Mouse (Mus musculus) midbrain, embryonic 16.5 days (tissue): ENCODE measurements at regions not wholly inside any gene's neighbourhood (a gene's known extent, or its start where the extent isn't known, plus 50 kb on each side); places are given as distances from the start of the nearest gene placed in this dataset.

Experiments used
- ATAC-seq: fragments of 200-750 bp; cut with Nextera tagmentation; 2 replicates; pipeline ENCODE4 v1.8.0; 2017; ENCODE audit warnings: moderate TSS enrichment
- H3K27ac ChIP-seq: fragments of 300-500 bp; sonication (generic); 2 replicates; pipeline ENCODE4 v1.5.1; 2014; ENCODE audit warnings: mild to moderate bottlenecking, low read length, mixed read lengths
- H3K27me3 ChIP-seq: fragments of 300-500 bp; sonication (generic); 2 replicates; pipeline ENCODE4 v1.6.1; 2014; ENCODE audit warnings: low read depth, low read length, mixed read lengths; ENCODE audit not compliant: control insufficient read depth, insufficient read depth
- H3K36me3 ChIP-seq: fragments of 300-500 bp; sonication (generic); 2 replicates; pipeline ENCODE4 v1.6.1; 2014; ENCODE audit warnings: mild to moderate bottlenecking, low read length, moderate library complexity, mixed read lengths; ENCODE audit not compliant: control insufficient read depth, insufficient read depth
- H3K4me1 ChIP-seq: fragments of 300-500 bp; sonication (generic); 2 replicates; pipeline ENCODE4 v1.6.1; 2014; ENCODE audit warnings: mild to moderate bottlenecking, low read length, mixed read lengths; ENCODE audit not compliant: control insufficient read depth, insufficient read depth
- H3K4me2 ChIP-seq: fragments of 300-500 bp; sonication (generic); 2 replicates; pipeline ENCODE4 v1.6.1; 2014; ENCODE audit warnings: mild to moderate bottlenecking, low read length, mixed read lengths
- H3K4me3 ChIP-seq: fragments of 300-500 bp; sonication (generic); 2 replicates; pipeline ENCODE4 v1.5.1; 2014; ENCODE audit warnings: low read depth, mild to moderate bottlenecking, low read length, moderate library complexity, mixed read lengths
- H3K9ac ChIP-seq: fragments of 300-500 bp; sonication (generic); 2 replicates; pipeline ENCODE4 v1.6.1; 2014; ENCODE audit warnings: low read depth, low read length, mixed read lengths
- H3K9me3 ChIP-seq: fragments of 300-500 bp; sonication (generic); replicated peaks from 2 replicates; pipeline ENCODE4 v1.6.1; 2014; ENCODE audit warnings: mild to moderate bottlenecking, low read length, mixed read lengths; ENCODE audit not compliant: control insufficient read depth, poor library complexity, severe bottlenecking
- WGBS: fragments of 180-500 bp; shearing (Covaris S2); extraction: QIAGEN DNeasy Blood & Tissue Kit; methylation state at CpG from one replicate; pipeline ENCODE4 v1.1.7; 2014; 5-methylcytosine and 5-hydroxymethylcytosine counted together

- ATAC-seq = no peak
- Histone ChIP-seq H3K4me1 (no peaks in the 10 kb centered on the region; the same call in 1 of the 2 replicates), H3K4me2 (no peak overlapping the region), H3K27ac (no peak overlapping the region), H3K9me3 (no peaks in the 10 kb centered on the region), H3K36me3 (no peaks in the 10 kb centered on the region), H3K4me3 (no peak overlapping the region), H3K9ac (no peak overlapping the region), H3K27me3 (no peaks in the 10 kb centered on the region)
- WGBS = 74% methylated on average over 7 of the region's 7 CpGs
Measured at GRCm38 (mm10) chr4:62823082-62823481, 142.3 kb upstream of the Zfp618 start.

DNA sequence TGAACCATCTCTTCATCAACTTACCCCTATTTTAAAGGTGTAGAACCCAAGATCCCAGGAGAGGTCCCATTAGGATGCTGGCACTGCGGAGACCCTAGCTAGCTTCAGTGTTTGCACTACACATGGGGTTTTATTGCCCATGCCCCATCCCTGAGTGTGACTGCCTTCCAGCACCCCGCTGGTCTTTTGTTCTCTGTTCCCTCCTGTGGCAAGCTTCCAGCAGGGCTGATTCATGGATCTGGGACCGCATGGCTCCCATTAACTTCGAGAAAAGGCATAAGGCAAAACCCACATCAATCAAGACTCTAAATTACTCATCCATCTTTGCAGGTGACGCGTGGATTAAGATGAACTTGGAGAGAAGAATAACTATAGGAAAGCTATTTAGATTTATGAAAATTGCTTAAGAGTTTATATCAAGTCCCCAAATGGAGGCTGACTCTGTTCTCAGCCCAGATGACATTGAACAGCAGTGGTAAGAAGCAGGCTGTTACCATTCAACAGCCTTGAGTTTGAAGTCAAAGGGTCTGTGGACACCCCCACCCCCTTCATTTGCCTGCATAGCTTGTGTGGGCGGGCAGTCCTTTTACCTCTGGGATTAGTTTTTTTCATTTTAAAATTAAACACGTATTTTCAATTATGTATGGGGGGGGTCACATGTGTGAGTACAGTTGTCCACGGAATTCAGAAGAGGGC is 141.7 kb upstream of the Zfp618 start:
- H3K9me3 ChIP-seq = no peaks in the 10 kb centered on the region
- ATAC-seq = no peak
- no peak overlapping the region for H3K27ac ChIP-seq
- 48% methylated on average over 9 of the region's 9 CpGs for WGBS
- no peak overlapping the region for H3K9ac ChIP-seq
- H3K4me2 ChIP-seq = no peak overlapping the region
- no peaks in the 10 kb centered on the region; the same call in 1 of the 2 replicates for H3K4me1 ChIP-seq
- no peak overlapping the region for H3K4me3 ChIP-seq
- no peaks in the 10 kb centered on the region for H3K36me3 ChIP-seq
- H3K27me3 ChIP-seq = no peaks in the 10 kb centered on the region

DNA sequence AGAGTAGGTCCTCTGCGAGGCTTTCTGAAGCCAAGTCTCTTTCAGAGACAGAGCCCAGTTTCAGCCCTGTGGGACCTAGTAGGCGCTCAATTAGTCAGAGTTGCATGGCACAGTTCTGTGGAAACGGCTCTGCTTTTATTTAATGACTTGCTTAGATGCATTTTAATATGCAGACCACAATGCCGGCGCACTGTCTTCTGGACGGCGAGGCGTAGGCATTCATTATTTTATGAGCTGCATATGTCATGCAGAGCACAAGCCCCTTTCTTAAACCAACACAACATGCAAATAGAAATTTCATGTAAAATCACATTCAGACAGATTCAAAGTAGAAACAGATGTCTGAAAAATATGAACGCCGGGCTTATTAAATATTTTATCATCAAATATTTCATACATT is 140.8 kb upstream of the Zfp618 start:
- no peaks in the 10 kb centered on the region for H3K36me3 ChIP-seq
- no peaks in the 10 kb centered on the region for H3K27me3 ChIP-seq
- H3K9ac ChIP-seq = no peak overlapping the region
- ATAC-seq = peak; percentile 69
- peak overlapping the region; percentile 17 for H3K27ac ChIP-seq
- no peak overlapping the region for H3K4me3 ChIP-seq
- WGBS = 48% methylated on average over 10 of the region's 10 CpGs
- no peaks in the 10 kb centered on the region; the same call in 1 of the 2 replicates for H3K4me1 ChIP-seq
- no peaks in the 10 kb centered on the region for H3K9me3 ChIP-seq
- H3K4me2 ChIP-seq = no peak overlapping the region

DNA sequence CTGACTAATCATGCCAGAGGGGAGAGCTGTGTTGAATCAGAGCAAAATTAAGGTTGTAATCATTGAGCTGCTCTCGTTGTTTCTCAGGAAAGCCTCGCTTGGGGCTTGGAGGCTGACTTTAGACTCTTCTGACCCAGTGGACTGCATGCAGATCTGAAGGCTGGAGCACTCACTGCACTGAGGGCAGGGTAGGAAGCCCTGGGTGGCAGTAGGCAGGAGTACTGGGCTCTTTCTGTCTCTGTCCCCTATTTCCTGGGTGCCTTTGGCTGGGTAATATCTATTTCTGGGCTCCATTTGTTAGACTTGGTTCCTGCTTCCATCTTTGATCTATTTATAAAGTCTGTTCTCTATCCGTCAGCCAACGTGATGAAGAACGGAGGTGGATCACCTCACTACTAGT is 140.1 kb upstream of the Zfp618 start:
- Histone ChIP-seq H3K4me2 (no peak overlapping the region), H3K9me3 (no peaks in the 10 kb centered on the region), H3K27ac (peak overlapping the region; percentile 64), H3K4me1 (no peaks in the 10 kb centered on the region; the same call in 1 of the 2 replicates), H3K9ac (no peak overlapping the region), H3K4me3 (no peak overlapping the region), H3K36me3 (no peaks in the 10 kb centered on the region), H3K27me3 (no peaks in the 10 kb centered on the region)
- 68% methylated on average over 5 of the region's 5 CpGs for WGBS
- ATAC-seq = no peak

GRCm38 (mm10) chr4:62828963-62829362 is 136.4 kb upstream of the Zfp618 start:
- Histone ChIP-seq H3K27me3 (no peaks in the 10 kb centered on the region), H3K27ac (no peak overlapping the region), H3K36me3 (no peaks in the 10 kb centered on the region), H3K4me1 (peaks cover 3% of the 10 kb centered on the region), H3K9ac (no peak overlapping the region), H3K9me3 (no peaks in the 10 kb centered on the region), H3K4me3 (no peak overlapping the region), H3K4me2 (no peak overlapping the region)
- 52% methylated on average over 7 of the region's 7 CpGs for WGBS
- ATAC-seq = peak; percentile 40; the same call in 1 of the 2 replicates

- H3K4me2 ChIP-seq = peak overlapping the region; percentile 12; the same call in 1 of the 2 replicates
Measured at GRCm38 (mm10) chr4:62833944-62834343, 131.4 kb upstream of the Zfp618 start.

DNA sequence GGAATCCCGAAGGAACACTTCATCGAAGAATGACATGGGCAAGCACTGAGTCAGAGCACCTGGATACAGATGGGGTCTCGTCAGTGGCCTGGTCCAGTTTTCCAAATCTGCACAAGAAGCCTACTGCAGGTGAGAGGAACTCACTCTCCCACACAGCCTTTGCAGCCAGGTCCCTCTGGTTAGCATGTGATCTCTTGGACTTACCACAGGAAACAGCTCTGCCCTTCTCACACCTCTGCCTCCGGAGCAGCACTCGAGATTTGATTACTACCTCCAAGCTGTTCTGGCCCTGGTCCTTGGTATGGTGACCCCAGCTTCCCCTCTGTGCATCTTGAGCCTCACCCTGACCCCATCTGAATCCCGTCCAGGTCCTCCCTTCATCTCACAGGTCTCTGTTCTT is 128.5 kb upstream of the Zfp618 start:
- no peaks in the 10 kb centered on the region for H3K36me3 ChIP-seq
- H3K9ac ChIP-seq = no peak overlapping the region
- no peak overlapping the region for H3K4me2 ChIP-seq
- no peak overlapping the region for H3K4me3 ChIP-seq
- WGBS = 66% methylated on average over 6 of the region's 6 CpGs
- H3K27me3 ChIP-seq = no peaks in the 10 kb centered on the region
- peaks cover 5% of the 10 kb centered on the region for H3K4me1 ChIP-seq
- H3K9me3 ChIP-seq = no peaks in the 10 kb centered on the region
- no peak for ATAC-seq
- H3K27ac ChIP-seq = no peak overlapping the region

More at GRCm38 (mm10) chr4:62833944-62834343, 131.4 kb upstream of the Zfp618 start:
- peak overlapping the region; percentile 34; the same call in 1 of the 2 replicates for H3K9ac ChIP-seq
- peak overlapping the region; percentile 33; the same call in 1 of the 2 replicates for H3K27ac ChIP-seq
- WGBS = 7% methylated on average over 7 of the region's 7 CpGs
- no peaks in the 10 kb centered on the region for H3K36me3 ChIP-seq
- H3K4me1 ChIP-seq = peaks cover 5% of the 10 kb centered on the region
- H3K27me3 ChIP-seq = no peaks in the 10 kb centered on the region
- H3K4me3 ChIP-seq = no peak overlapping the region
- H3K9me3 ChIP-seq = no peaks in the 10 kb centered on the region
- peak; percentile 83 for ATAC-seq

DNA sequence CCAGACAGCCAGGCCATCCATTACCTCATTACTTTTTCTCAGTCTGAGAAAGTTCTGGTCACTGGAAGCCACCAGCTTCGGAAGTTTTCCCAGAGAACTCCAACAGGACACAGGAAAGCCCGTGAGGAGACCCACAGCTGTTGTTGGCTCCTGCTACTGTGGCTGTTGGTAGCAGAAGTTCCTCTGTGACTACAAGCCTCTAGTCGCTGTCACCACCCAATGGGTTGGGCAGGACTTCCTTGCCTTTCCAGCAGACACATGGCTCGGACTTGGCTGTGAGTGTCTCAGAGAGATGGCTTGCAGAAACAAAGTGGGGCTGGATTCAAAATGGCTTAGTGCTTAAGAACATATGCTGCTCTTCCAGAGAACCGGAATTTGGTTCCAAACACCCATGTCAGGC is 114.8 kb upstream of the Zfp618 start:
- H3K4me2 ChIP-seq = no peak overlapping the region
- H3K36me3 ChIP-seq = no peaks in the 10 kb centered on the region
- H3K4me3 ChIP-seq = no peak overlapping the region
- no peak for ATAC-seq
- no peak overlapping the region for H3K27ac ChIP-seq
- no peaks in the 10 kb centered on the region for H3K4me1 ChIP-seq
- H3K9ac ChIP-seq = no peak overlapping the region
- 80% methylated on average over 5 of the region's 5 CpGs for WGBS
- H3K9me3 ChIP-seq = no peaks in the 10 kb centered on the region
- no peaks in the 10 kb centered on the region for H3K27me3 ChIP-seq

DNA sequence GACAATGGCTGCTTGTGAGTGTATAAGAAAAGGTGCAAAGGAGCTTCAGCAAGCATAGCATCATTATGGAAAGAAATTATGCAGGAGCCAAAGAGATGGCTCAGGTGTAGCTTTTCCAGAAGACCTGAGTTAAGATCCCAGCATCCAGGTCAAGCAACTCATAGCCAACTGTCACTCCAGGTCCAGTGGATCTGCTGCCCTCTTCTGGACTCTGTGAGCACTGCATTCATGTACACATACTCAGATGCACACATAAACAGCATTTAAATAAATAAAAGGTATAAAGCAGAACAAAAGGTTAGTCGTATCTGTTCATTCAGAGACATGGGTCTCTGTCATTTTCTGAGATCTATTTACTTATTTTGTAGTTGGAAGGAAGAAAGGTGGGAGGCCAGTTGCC is 112.0 kb upstream of the Zfp618 start:
- H3K4me2 ChIP-seq = no peak overlapping the region
- H3K27me3 ChIP-seq = no peaks in the 10 kb centered on the region
- no peak overlapping the region for H3K9ac ChIP-seq
- H3K9me3 ChIP-seq = no peaks in the 10 kb centered on the region
- no peak for ATAC-seq
- H3K27ac ChIP-seq = no peak overlapping the region
- no peaks in the 10 kb centered on the region for H3K36me3 ChIP-seq
- no peak overlapping the region for H3K4me3 ChIP-seq
- 93% methylated on average over 1 of the region's 1 CpGs for WGBS
- H3K4me1 ChIP-seq = no peaks in the 10 kb centered on the region
